Mouse (Mus musculus): Measurements from ENCODE around the gene Tmem150c.

Tmem150c gene

GRCm38 (mm10) chr5:100159638-100159973, at the start of gene Tmem150c:
Gene Tmem150c (minus strand): TSS chr5:100159808.
- no peak for DNase-seq

- DNase-seq = no peak
Measured at GRCm38 (mm10) chr5:100209093-100209492, 49.5 kb upstream of the Tmem150c start.

GRCm38 (mm10) chr5:100206675-100207074, 47.1 kb upstream of the Tmem150c start:
- no peak for DNase-seq

- no peak for DNase-seq
Measured at GRCm38 (mm10) chr5:100205519-100206189, 46.0 kb upstream of the Tmem150c start.

- DNase-seq = no peak
Measured at GRCm38 (mm10) chr5:100200805-100201204, 41.2 kb upstream of the Tmem150c start.

- no peak for DNase-seq
Measured at GRCm38 (mm10) chr5:100200296-100200695, 40.7 kb upstream of the Tmem150c start.

GRCm38 (mm10) chr5:100199092-100199853, 39.7 kb upstream of the Tmem150c start:
- DNase-seq = no peak

- no peak for DNase-seq
Measured at GRCm38 (mm10) chr5:100197476-100197875, 37.9 kb upstream of the Tmem150c start.

- no peak for DNase-seq
Measured at GRCm38 (mm10) chr5:100196854-100197431, 37.3 kb upstream of the Tmem150c start.

- DNase-seq = no peak
Measured at GRCm38 (mm10) chr5:100196397-100196796, 36.8 kb upstream of the Tmem150c start.

- no peak for DNase-seq
Measured at GRCm38 (mm10) chr5:100191438-100192190, 32.0 kb upstream of the Tmem150c start.

- no peak for DNase-seq
Measured at GRCm38 (mm10) chr5:100187035-100187901, 27.7 kb upstream of the Tmem150c start.

GRCm38 (mm10) chr5:100186618-100187017, 27.0 kb upstream of the Tmem150c start:
- no peak for DNase-seq

- DNase-seq = no peak
Measured at GRCm38 (mm10) chr5:100185895-100186294, 26.3 kb upstream of the Tmem150c start.

GRCm38 (mm10) chr5:100181011-100181410, 21.4 kb upstream of the Tmem150c start:
- DNase-seq = no peak

GRCm38 (mm10) chr5:100178781-100179165, 19.2 kb upstream of the Tmem150c start:
- DNase-seq = no peak

- no peak for DNase-seq
Measured at GRCm38 (mm10) chr5:100178122-100178780, 18.6 kb upstream of the Tmem150c start.

GRCm38 (mm10) chr5:100177547-100177946, 17.9 kb upstream of the Tmem150c start:
- no peak for DNase-seq

- no peak for DNase-seq
Measured at GRCm38 (mm10) chr5:100176096-100176495, 16.5 kb upstream of the Tmem150c start.

- DNase-seq = no peak
Measured at GRCm38 (mm10) chr5:100175582-100175981, 16.0 kb upstream of the Tmem150c start.

- no peak for DNase-seq
Measured at GRCm38 (mm10) chr5:100172104-100172503, 12.5 kb upstream of the Tmem150c start.
